Mouse (Mus musculus) heart, adult 11 months (tissue): ENCODE measurements around the gene Stxbp4.

Experiments
- DNase-seq: peaks from one replicate; pipeline ENCODE4 v3.0.0; 2022

Gene Stxbp4

DNA sequence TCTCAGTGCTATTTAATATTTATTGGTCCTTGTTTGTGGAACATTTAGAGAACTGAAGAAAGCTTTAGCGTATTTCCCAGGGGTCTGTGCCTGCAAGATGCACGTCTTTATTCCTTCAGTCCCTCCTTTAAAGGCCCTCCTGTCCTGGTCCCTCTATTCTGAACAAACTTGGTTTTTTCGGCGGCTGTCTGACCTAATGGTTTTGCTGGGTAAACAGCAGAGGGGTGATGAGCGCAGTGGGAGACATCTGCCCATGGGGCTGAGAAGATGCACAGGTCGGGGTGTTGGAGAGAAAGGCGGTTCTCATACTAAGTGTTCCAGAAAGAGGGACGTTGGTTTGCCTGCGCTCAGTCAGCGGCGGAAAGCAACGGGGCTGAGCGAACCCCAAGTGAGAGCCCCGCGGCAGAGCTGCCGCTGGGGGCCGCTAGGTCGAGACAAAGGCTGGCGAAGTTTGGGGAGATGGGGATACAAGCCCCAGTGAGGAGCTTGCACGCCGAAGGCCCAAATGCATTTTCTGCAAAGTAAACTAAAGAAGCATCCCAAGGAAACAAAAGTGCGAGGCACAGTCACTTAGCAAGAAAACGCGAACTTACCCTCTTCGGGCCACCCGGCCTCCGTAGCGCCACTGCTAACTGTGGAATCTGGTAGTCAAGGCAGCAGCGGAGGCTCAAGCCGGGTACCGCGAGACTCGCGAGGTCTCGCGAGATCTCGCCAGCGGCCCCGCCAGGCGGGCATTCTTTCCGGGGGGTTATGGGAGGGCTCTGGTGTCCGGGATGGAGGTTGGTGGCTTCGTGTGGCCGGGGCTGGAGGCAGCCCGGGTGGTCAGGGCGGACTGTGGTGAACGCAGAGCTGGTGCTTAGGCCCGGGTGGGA lies at the start of gene Stxbp4, which contains the start of gene Cox11:
Stxbp4 (minus strand) TSS at position 645 of the 872 bp plus-strand sequence.
Cox11 (plus strand) TSS at position 734 of the 872 bp plus-strand sequence.
- DNase-seq, result peak; percentile 99

DNA sequence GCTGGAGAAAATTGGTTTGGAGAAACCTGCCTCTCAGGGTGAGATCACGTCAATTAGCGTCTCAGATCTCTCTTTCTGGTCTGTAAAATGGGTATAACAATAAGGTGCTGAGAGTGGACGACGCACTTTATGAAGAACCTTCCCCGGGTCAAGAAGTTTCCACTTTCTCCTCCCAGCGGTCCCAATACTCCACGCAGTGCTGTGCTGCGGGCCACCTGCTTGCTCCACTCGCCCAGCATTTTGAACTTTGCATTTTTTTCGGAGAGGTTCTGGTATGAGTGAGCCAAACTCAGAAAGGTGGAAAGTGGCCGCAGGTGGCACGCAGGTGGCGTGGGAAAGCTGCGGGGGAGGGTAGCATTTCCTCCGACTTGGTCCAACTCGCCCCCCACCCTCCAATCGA lies 49.2 kb upstream of the Stxbp4 start:
- DNase-seq, result no peak

- peak; percentile 84 for DNase-seq
These were observed 48.6 kb upstream of the Stxbp4 start for GRCm38 (mm10) chr11:90686287-90687025.

DNA sequence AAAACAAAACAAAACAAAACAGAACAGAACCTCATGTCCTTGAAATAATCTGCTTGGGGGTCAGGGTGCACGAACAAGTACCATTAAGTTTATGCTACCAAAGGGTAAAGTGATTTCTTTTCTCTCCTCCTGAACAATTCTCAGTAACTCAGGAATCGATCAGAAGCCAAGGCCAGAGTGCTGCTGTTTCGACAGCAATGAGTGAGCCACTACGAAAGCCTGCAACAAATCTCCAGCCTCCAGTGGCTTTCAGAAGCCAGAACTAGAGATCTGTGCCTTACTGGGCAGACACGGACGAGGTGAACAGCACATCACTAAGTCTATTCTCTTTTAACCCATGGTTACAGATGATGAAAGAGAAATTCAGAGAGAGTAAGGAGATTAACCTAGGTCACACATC lies 47.3 kb upstream of the Stxbp4 start:
- no peak for DNase-seq

DNA sequence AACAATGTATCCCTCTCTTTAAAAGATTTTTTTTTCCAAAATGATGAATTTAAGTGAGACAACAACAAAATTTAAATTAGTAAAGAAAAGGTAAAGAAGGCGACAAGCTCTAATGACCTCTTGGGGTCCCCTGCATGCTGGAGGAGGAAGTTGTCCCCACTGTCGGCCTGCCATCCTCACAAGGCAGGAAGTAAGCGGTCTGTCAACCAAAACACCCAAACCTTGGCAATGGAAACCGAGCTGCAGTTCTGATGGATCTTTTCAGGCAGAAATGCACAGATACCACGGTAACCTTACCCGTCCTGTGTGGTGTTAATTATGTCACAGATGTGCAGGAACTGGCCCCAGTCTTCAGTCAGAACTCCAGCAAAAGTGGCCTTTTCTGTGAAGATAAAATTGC lies 46.9 kb upstream of the Stxbp4 start:
- peak; percentile 44 for DNase-seq

DNA sequence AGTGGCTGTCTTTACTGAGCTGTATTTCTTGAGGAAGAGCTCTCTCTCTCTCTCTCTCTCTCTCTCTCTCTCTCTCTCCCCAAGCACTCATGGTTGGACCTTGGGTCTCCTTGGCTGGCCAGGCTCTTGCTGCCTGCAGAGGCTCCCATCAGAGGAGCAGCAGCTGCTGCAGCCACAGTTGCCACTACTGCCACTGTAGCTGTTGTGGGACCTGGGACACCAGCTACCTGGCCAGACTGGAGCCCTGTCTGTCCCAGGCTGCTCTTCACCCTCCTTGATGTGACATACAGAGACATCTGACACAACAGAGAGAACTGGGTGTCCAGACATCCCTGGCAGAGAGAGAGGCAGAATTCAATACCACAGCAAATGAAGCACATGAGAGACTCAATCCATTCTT lies 43.3 kb upstream of the Stxbp4 start:
- DNase-seq, result no peak

DNA sequence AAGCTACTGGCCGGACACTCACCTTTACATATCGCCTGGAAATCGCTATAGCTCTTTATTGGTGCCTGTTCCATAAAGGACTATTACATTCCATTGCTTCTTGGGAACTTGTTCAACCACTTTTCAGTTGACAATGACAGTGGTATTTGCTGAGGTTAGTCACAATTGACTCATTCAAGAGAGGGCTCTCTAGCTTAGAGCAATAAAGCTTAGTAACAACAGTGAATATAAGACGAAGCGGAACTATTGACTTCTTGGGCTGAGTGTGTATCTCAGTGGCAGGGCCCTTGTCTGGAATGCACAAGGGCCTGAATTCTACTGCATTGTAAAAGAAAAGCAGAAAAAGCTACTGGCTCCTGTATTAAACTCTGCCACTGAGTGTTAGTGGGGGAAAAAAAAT lies 40.7 kb upstream of the Stxbp4 start:
- DNase-seq, result no peak

DNA sequence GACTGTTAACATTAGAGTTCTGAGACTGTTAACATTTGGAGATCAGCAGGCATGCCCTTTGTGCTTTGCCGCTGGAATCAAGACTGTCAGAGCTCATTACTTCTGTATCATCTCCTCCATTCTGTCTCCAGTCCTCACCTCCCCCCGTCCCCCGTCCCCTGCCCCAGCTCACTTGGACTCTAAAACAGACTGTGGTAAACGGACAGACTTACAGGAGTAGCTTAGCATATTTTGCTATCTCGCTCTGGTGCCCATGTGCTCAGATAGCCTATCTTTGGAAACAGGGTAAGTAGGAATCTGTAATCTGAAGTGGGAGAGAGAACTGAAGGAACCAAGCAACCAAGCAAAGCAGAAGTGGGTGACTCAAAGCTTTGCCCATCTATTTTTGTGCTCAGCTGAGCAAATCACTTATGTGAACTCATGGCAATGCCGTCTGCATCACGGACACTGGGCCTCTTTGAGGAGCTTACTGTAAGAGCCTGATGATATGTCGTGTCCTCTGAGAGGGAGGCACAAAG lies 39.9 kb upstream of the Stxbp4 start:
- DNase-seq, result peak; percentile 30

DNA sequence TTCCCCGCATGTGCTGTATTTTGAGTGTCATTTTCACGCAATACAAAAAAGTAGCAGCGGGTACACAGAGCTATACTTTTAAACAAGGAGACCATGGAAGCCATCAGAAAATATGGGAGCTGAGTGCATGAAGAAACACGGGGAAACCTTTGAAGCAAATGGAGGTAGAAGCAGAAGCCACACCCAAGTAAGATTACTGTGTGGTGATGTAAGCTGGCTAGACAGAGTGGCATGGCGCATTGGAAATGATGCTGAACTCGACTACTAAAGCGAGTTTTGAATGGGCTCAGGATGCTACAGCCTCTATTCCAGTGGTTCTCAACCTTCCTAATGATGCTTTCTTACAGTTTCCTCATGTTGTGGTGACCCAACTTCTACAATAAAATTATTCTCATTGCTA lies 39.1 kb upstream of the Stxbp4 start:
- peak; percentile 61 for DNase-seq

DNA sequence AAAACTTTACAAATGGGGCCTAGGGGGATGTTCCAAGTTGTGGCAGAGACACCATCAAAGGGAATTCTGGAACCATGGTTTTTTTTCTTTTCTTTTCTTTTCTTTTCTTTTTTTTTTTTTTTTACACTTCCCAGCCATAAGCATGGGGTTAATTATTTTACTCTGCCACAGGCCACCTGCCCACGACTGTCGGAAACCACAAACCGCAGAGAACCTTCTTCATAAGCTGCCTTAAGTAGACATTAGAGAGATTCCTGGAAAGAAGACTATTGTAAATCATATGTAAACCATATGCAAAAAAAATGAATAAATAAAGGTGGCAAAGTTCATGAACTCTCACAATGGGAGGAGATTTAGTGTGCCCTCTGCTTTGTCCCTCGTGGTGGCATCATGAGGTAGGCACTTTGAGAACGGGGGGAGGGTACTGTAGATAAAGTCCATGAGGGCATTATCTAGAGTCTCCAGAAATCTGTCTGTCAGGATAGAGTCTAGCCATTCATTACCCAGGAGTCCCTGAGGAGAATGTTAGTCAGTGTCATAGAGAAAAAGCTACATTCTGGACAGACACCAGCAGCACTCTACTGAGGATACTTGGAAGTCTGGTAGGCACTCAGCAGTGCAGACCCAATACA lies 37.7 kb upstream of the Stxbp4 start:
- peak; percentile 59 for DNase-seq

GRCm38 (mm10) chr11:90667325-90667724 lies 29.4 kb upstream of the Stxbp4 start:
- DNase-seq, result no peak

DNA sequence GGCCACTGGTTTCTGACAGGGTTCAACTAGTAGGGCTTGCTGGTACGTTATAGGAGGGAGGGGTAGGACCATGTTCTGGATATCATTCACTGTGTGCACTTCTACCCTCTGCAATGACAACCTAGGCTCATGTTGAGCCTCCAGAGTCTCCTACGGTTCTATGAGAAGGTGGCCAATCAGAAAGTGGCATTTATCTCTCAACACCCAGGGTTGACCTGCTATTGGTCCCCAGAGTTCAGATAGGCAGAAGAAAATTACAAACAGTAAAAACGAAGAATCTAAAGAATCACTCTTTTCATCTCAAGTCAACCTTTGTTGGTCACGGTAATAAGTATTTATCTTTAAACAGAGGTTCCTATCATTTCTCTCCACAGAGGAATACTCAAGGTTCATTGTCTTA lies 29.0 kb upstream of the Stxbp4 start:
- DNase-seq, result no peak

GRCm38 (mm10) chr11:90666144-90666757 lies 28.4 kb upstream of the Stxbp4 start:
- DNase-seq, result peak; percentile 45

GRCm38 (mm10) chr11:90665161-90665560 lies 27.3 kb upstream of the Stxbp4 start:
- DNase-seq, result peak; percentile 91

- DNase-seq, result peak; percentile 51
These were observed 26.6 kb upstream of the Stxbp4 start for GRCm38 (mm10) chr11:90664345-90664986.

DNA sequence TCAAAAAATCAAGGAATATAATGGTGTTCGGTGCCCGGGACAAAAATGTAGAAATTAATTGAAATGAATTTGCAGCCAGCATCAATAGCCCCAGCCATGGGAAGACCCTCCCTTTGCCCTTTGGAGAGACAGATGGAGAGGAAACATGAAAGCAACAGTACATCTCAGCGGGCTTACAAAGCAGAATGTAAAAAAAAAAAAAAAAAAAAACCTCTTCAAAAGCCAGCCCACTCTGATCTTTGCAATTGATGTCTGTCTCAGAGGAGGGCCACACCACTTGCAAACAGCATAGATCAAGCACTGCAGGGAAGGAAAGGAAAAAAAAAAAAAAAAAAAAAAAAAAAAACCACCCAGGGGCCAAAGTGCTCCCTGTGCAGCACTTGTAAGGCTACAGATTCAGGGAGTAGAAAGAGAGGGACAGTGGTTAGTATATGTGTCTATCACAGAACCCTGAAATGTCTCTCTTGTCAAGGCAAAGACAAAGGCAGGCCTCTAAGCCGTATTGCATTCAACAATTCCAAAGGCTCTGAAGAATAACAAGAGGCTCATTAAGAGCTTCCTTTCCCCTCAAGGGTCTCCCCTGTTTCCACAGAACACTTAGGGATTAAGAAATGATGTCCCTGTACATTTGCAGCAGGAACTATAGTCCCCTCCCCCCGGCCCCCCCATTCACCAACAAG lies 25.9 kb upstream of the Stxbp4 start:
- peak; percentile 36 for DNase-seq

DNA sequence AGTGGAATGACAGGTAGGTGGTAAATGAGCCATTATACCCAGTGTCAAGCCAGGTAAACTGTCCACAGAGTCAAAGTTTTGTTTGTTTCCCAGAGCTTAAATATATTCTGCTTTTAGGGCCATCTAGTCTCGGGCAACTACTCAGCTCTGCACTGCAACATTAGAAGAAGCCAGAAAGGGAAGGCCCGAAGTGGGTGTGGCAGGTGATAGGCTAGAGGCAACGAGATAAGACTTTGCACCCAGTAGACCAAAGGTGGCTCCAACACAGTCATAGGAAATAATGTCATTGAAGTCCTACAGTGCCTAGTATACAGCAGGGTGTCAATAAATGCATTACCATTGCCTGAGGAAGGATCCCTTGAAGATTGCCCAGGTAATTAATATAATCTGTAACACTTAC lies 25.2 kb upstream of the Stxbp4 start:
- DNase-seq, result peak; percentile 74

GRCm38 (mm10) chr11:90660662-90661061 lies 22.8 kb upstream of the Stxbp4 start:
- no peak for DNase-seq

GRCm38 (mm10) chr11:90657527-90657926 lies 19.6 kb upstream of the Stxbp4 start:
- DNase-seq, result peak; percentile 85

DNA sequence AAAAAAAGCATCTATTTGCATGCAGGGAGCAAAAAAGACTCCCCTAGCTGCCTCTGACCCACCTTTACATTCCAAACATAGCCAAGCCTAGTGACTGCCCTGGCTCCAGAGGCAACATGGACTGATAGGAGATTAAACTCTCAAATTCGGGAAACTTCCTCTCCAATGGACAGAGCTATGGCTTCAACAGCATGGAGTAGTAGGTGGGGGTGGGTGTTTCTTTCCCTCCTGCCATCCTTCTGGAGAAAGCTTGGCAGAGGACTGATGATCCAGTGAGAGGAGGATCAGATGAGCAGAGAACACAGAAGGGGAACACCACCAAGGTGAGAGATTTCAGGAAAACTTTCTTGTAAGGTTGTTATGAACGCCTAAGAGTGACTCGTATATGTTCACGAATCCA lies 14.7 kb upstream of the Stxbp4 start:
- peak; percentile 68 for DNase-seq

DNA sequence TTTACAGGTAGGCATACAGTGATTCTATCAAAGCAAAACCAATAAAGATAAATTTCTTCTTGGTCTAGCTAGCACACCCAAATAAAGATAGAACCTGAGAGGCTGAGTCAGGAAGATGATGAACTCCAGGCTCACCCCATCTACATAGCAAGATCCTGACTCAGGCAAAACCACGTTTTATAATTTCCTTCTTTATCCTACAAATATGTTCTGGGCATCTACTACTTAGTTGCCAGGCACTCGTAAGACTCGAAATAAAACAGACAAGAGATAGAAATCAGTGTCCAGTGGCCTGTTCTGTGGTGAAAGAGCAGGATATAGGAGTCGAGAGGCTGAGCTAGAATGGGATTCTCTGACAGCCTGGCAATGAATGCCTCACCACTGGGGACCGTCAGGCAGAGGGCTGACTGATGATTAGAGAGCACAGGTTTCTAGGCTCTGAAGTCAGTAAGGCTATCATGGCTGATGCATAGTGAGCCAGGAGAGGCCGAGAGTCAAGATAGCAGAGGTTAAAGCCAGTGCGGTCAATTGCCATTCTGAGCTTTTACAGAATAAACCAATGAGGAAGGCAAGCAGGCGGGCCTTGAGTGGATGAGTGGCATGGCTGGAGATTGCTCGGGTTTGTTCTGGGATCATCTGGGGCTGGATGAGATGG lies 12.5 kb upstream of the Stxbp4 start:
- DNase-seq, result peak; percentile 60
